Mouse (Mus musculus): ENCODE measurements around the gene Atp5h.

Atp5h gene

GRCm38 (mm10) chr11:115370368-115370767 is 49.4 kb downstream of the Atp5h start:
- DNase-seq (ENCODE audit: extremely low read depth, insufficient read length, low spot score) = no peak

- DNase-seq (ENCODE audit: extremely low read depth, insufficient read length, low spot score) = peak; percentile 89
Measured at GRCm38 (mm10) chr11:115367395-115367944, 52.3 kb downstream of the Atp5h start, which contains the start of gene Hid1. Hid1 (minus strand) TSS chr11:115367756.

GRCm38 (mm10) chr11:115366706-115367394 is 52.9 kb downstream of the Atp5h start:
- peak; percentile 72 for DNase-seq (ENCODE audit: extremely low read depth, insufficient read length, low spot score)

GRCm38 (mm10) chr11:115366039-115366705 is 53.6 kb downstream of the Atp5h start:
- DNase-seq (ENCODE audit: extremely low read depth, insufficient read length, low spot score) = peak; percentile 66

Data from 3134 (cell line).